Mouse (Mus musculus): ENCODE measurements around the gene Hs3st4.

The Hs3st4 gene

GRCm38 (mm10) chr7:123982461-123983038 lies at the start of gene Hs3st4:
Gene Hs3st4 (plus strand): TSS chr7:123982869.
- no peak for DNase-seq (ENCODE audit: low spot score)

GRCm38 (mm10) chr7:123946836-123947235 lies 35.8 kb upstream of the Hs3st4 start:
- no peak for DNase-seq (ENCODE audit: low spot score)

GRCm38 (mm10) chr7:123963021-123963420 lies 19.6 kb upstream of the Hs3st4 start:
- DNase-seq (ENCODE audit: low spot score) = no peak

GRCm38 (mm10) chr7:123964559-123965142 lies 18.0 kb upstream of the Hs3st4 start:
- DNase-seq (ENCODE audit: low spot score) = no peak

GRCm38 (mm10) chr7:123965515-123965914 lies 17.2 kb upstream of the Hs3st4 start:
- DNase-seq (ENCODE audit: low spot score) = no peak

- no peak for DNase-seq (ENCODE audit: low spot score)
Measured at GRCm38 (mm10) chr7:123975441-123975840, 7.2 kb upstream of the Hs3st4 start.

GRCm38 (mm10) chr7:123981435-123981834 lies 1.2 kb upstream of the Hs3st4 start:
- DNase-seq (ENCODE audit: low spot score) = no peak

- DNase-seq (ENCODE audit: low spot score) = no peak
Measured at GRCm38 (mm10) chr7:123982010-123982409, 659 bp upstream of the Hs3st4 start.

- no peak for DNase-seq (ENCODE audit: low spot score)
Measured at GRCm38 (mm10) chr7:123983177-123984046, 743 bp downstream of the Hs3st4 start.

- no peak for DNase-seq (ENCODE audit: low spot score)
Measured at GRCm38 (mm10) chr7:123992121-123992520, 9.5 kb downstream of the Hs3st4 start.

GRCm38 (mm10) chr7:123997266-123997665 lies 14.6 kb downstream of the Hs3st4 start:
- no peak for DNase-seq (ENCODE audit: low spot score)

- DNase-seq (ENCODE audit: low spot score) = no peak
Measured at GRCm38 (mm10) chr7:123998601-123999000, 15.9 kb downstream of the Hs3st4 start.

- no peak for DNase-seq (ENCODE audit: low spot score)
Measured at GRCm38 (mm10) chr7:124026908-124027307, 44.2 kb downstream of the Hs3st4 start.

GRCm38 (mm10) chr7:124032236-124032635 lies 49.6 kb downstream of the Hs3st4 start:
- no peak for DNase-seq (ENCODE audit: low spot score)

GRCm38 (mm10) chr7:124033332-124033731 lies 50.7 kb downstream of the Hs3st4 start:
- no peak for DNase-seq (ENCODE audit: low spot score)

- no peak for DNase-seq (ENCODE audit: low spot score)
Measured at GRCm38 (mm10) chr7:124037281-124037700, 54.6 kb downstream of the Hs3st4 start.

GRCm38 (mm10) chr7:124039142-124039541 lies 56.5 kb downstream of the Hs3st4 start:
- DNase-seq (ENCODE audit: low spot score) = no peak

- DNase-seq (ENCODE audit: low spot score) = no peak
Measured at GRCm38 (mm10) chr7:124047382-124047781, 64.7 kb downstream of the Hs3st4 start.

- DNase-seq (ENCODE audit: low spot score) = no peak
Measured at GRCm38 (mm10) chr7:124048971-124049370, 66.3 kb downstream of the Hs3st4 start.

- no peak for DNase-seq (ENCODE audit: low spot score)
Measured at GRCm38 (mm10) chr7:124050421-124050820, 67.8 kb downstream of the Hs3st4 start.

GRCm38 (mm10) chr7:124083741-124084140 lies 101.1 kb downstream of the Hs3st4 start:
- no peak for DNase-seq (ENCODE audit: low spot score)

- DNase-seq (ENCODE audit: low spot score) = no peak
Measured at GRCm38 (mm10) chr7:124129019-124129418, 146.3 kb downstream of the Hs3st4 start.

- no peak for DNase-seq (ENCODE audit: low spot score)
Measured at GRCm38 (mm10) chr7:124131312-124131711, 148.6 kb downstream of the Hs3st4 start.

Data from urinary bladder, postnatal 10 days (tissue).